Mouse (Mus musculus) frontal cortex, postnatal 14 days (tissue): Measurements from ENCODE around the gene Agap1.

Source experiments
- DNase-seq, 2 experiments: peaks; one replicate each; pipeline ENCODE4 v3.0.0; 2022; ENCODE audit warnings: low spot score in 2 of 2

The Agap1 gene

DNA sequence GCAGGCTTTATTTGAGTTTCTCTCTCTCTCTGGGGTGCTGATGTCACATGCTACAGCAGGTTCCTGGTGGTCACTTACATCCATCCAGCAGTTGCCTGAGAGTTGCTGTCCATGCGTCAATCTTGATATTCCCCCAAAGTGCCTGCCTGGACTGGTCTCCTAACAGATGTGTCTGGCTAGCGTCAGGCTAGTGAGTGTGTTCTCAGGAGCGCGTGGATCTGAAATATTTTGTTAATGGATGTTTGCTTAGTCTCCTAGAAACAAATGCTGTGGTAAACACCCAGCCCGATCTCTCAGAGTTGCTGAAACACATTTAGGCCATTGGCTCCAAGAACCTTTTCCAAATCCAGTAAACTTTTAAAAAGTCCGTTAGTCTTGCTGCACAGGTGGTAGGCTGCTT lies 161.9 kb downstream of the Agap1 start:
- DNase-seq, result no peak

GRCm38 (mm10) chr1:89617336-89617735 lies 162.7 kb downstream of the Agap1 start:
- DNase-seq, result no peak

GRCm38 (mm10) chr1:89619963-89620362 lies 165.4 kb downstream of the Agap1 start:
- no peak for DNase-seq

DNA sequence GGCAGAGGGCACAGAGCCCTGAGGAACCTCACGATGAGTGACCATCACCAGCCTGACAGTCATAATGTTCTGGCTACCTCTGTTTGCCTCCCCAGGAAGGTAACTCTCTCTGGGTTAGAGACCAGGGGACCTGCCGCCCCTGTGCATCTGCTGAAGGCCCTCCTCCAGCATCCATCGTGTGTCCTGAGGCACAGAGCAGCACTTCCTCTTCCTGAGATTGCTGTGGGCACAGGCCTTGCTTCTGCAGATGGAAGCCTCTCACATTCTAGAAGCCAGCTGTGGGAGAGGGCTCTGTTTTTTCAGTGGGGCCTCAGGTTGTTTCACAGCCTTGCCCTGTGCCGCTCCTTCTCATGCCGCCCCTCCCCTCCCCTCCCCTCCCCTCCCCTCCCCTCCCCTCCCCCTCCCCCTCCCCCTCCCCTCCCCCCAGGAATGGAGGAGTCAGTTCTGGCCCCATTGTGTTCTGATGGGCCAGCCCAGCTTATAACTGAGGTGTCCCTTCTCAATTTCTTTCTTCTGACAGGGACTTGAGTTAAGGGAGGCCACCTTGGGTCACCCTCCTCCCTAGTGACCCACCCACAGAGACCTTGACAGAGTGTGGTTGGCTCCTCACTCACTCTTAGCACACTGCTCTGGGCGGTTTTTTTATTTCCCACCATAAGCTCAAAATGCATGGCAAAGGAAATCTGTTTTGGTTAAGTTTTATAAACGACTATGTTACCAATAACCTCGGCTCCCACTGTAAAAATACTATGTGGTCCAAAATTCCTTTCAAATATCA lies 166.6 kb downstream of the Agap1 start:
- DNase-seq, result no peak

DNA sequence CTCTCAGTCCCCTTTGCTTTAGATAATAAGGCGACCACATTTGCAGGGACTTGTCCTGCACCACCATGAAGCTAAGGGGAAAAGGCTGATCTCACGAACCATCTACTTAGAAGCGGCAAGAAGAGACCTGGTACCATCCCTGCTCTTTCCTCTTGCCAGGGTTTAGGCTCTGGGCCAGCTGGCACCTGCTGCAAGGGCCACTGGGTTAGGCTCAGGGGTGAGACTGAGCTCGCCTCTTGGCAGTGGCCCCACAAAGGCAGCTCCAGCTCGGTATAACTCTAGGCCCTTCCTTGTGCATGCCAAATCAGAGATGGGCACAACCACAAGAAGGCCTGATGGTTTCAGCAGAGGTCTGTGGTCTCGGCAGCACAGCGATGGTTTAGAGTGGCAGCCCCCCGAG lies 167.3 kb downstream of the Agap1 start:
- DNase-seq, result no peak

GRCm38 (mm10) chr1:89622801-89623200 lies 168.2 kb downstream of the Agap1 start:
- DNase-seq, result no peak

GRCm38 (mm10) chr1:89625312-89625711 lies 170.7 kb downstream of the Agap1 start:
- DNase-seq, result no peak

DNA sequence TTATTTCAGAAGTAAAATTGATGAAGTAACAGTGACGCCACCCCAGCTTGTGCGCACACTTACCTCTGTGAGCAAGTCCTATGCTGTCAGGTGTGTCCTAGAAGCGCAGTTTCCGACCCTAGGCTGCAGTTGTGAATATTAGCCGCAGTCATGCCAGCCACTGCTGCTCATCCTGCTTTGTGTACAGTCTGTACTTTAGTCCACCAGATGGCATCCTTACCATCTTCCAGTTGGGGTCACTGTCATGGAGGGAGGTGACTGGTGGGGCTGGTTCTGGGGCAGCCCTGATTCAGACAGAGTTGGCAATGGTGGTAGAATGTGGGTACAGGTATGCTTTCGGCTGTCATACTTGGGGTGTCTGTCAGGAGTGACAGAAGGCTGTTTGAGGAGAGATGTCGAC lies 171.4 kb downstream of the Agap1 start:
- no peak for DNase-seq

- no peak for DNase-seq
These were observed 172.3 kb downstream of the Agap1 start for GRCm38 (mm10) chr1:89626940-89627339.

GRCm38 (mm10) chr1:89627650-89628049 lies 173.0 kb downstream of the Agap1 start:
- no peak for DNase-seq

- no peak for DNase-seq
These were observed 176.2 kb downstream of the Agap1 start for GRCm38 (mm10) chr1:89630836-89631235.

- no peak for DNase-seq
These were observed 177.1 kb downstream of the Agap1 start for GRCm38 (mm10) chr1:89631747-89632146.

DNA sequence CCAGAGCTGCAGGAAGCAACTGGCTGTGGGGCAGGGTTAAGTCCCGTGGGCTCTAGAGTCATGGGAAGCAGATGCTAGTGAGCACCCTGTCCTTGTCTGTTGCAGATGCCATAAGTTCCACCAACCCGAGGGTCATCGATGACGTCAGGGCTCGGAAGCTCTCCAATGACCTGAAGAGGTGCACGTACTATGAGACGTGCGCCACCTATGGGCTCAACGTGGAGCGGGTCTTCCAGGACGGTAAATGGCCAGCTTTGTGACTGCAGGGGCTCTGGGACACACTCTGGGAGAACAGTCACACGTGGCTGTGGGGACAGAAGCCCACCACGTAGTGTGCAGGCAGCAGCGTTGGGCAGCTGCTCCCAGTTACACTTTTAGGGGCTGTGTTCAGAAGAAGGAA lies 179.4 kb downstream of the Agap1 start:
- no peak for DNase-seq

GRCm38 (mm10) chr1:89635131-89635530 lies 180.5 kb downstream of the Agap1 start:
- no peak for DNase-seq

- DNase-seq, result no peak
These were observed 183.1 kb downstream of the Agap1 start for GRCm38 (mm10) chr1:89637670-89638069.

GRCm38 (mm10) chr1:89643445-89644100 lies 189.0 kb downstream of the Agap1 start:
- peak in 1 of 2 experiments; percentile 42 for DNase-seq

DNA sequence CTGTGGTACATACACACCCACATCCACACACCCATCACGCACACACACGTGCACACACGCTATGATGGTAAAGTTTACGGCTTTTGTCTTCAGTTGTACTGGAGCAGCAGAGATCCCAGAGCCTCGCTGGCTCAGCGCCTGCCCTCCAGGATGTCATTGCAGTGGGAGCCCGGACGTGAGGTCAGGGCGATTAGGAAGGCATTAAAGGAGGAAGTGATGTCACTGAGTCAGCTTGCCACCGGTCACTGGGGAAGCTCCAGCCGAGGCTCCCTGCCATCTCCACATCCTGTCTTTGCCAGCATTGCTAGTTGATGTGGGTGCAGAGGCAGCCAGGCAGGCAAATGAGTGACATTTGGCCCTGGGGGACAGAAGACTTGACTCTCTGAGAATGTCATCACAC lies 189.5 kb downstream of the Agap1 start:
- no peak for DNase-seq

DNA sequence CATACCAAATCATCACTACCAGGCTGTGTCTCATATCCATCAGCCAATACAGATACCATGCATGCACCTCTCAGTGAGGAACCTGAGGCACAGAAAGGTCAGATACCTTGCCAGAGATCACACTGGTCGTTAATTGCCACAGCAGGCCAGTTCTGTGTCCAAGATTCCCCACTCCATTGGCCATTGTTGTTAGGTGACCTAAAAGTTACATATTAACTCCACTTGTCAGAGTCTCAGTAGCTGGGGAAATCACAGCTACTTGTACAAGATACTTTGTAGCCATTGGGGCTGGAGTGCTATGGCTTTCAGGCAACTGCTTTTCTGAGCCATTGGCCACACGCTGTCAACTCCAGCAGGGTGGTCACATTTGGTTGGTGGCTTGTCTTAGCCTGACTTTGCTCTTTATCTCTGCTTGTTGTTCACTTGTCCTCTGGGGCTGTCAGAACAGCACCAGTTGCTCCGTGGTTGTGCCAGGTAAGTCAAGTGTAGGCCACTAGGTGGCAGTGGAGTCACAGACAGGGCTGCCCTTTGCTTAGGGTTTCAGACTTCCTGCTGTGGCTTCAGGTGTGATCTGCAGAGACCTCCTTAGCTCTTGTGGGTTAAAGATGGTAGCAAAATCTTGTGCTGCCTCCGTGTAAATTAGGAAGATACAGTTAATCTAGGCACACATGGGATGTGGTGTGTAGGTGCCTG lies 191.9 kb downstream of the Agap1 start:
- peak in 1 of 2 experiments; percentile 58 for DNase-seq

DNA sequence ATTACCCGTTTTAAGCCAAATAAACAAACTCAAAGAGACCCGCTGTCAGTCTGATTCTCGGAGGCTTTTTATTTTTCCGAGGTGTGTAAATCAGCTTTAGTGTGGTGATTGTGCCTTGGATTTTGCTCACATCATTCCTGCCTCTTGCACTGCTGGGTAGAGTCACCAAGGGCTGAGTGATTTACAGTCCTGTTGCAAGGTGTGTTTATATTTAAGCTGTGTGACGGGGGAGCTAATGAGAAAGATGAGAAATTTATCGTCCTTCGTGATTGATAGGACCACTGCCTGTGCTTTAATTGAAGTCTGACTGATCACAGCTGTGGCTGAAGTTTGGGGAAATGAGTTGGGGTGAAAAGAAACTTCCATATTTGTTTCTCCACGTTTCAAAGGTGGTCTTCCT lies 192.9 kb downstream of the Agap1 start:
- no peak for DNase-seq

- no peak for DNase-seq
These were observed 196.0 kb downstream of the Agap1 start for GRCm38 (mm10) chr1:89650557-89650956.

DNA sequence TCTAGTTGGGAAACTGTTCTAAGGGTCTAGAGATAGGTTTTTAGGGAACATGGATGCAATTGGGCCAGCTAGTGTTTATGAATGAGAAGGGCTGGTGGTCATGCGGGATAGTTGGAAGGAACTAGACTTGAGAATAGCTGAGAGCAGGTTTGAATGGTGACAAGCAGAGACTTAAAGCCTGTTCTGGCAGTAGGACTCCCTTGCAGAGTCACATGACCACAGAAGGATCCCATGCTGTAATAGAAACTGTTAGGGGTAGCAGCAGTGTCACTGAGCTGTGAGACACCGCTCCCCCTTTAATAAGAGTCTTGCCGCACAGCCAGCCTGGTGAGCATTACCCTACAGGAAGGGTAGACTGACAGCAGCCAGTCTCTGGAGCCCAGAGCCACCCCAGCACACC lies 201.6 kb downstream of the Agap1 start:
- no peak for DNase-seq

GRCm38 (mm10) chr1:89656643-89657321 lies 202.2 kb downstream of the Agap1 start:
- no peak for DNase-seq
